Mouse (Mus musculus) heart, embryonic 11.5 days (tissue): ENCODE results near the gene Hcrtr1. TPM values are rescaled to one million over a fixed set of nuclear protein-coding genes. Genes with fewer than 3 reads are reported as not detected.

Experiments
- ATAC-seq: fragments of 200-750 bp; cut with Nextera tagmentation; replicated peaks from 2 replicates; pipeline ENCODE4 v1.8.0; 2017; ENCODE audit warnings: moderate library complexity; ENCODE audit not compliant: insufficient number of reproducible peaks, low FRiP score, low TSS enrichment
- H3K27ac ChIP-seq: fragments of 300-500 bp; sonication (generic); 2 replicates; pipeline ENCODE4 v1.5.1; 2014; ENCODE audit warnings: mild to moderate bottlenecking, low read depth, low read length
- H3K27me3 ChIP-seq: fragments of 300-500 bp; sonication (generic); 2 replicates; pipeline ENCODE4 v1.6.1; 2014; ENCODE audit warnings: mild to moderate bottlenecking, low read length, mixed read lengths; ENCODE audit not compliant: control insufficient read depth, insufficient read depth
- H3K36me3 ChIP-seq: fragments of 300-500 bp; sonication (generic); 2 replicates; pipeline ENCODE4 v1.6.1; 2014; ENCODE audit warnings: mild to moderate bottlenecking, low read length, moderate library complexity, mixed read lengths; ENCODE audit not compliant: control insufficient read depth, insufficient read depth
- H3K4me1 ChIP-seq: fragments of 300-500 bp; sonication (generic); 2 replicates; pipeline ENCODE4 v1.6.1; 2014; ENCODE audit warnings: low read length; ENCODE audit not compliant: control insufficient read depth, insufficient read depth
- H3K4me2 ChIP-seq: fragments of 300-500 bp; sonication (generic); 2 replicates; pipeline ENCODE4 v1.6.1; 2014; ENCODE audit warnings: mild to moderate bottlenecking, moderate library complexity
- H3K4me3 ChIP-seq: fragments of 300-500 bp; sonication (generic); 2 replicates; pipeline ENCODE4 v1.5.1; 2014; ENCODE audit warnings: low read depth, low read length
- H3K9ac ChIP-seq: fragments of 300-500 bp; sonication (generic); 2 replicates; pipeline ENCODE4 v1.6.1; 2014; ENCODE audit warnings: mild to moderate bottlenecking, low read depth, low read length, moderate library complexity
- H3K9me3 ChIP-seq: fragments of 300-500 bp; sonication (generic); replicated peaks from 2 replicates; pipeline ENCODE4 v1.6.1; 2016; ENCODE audit warnings: low read length; ENCODE audit not compliant: control insufficient read depth
- WGBS: fragments of 180-500 bp; shearing (Covaris S2); extraction: QIAGEN DNeasy Blood & Tissue Kit; methylation state at CpG from one replicate; pipeline ENCODE4 v1.1.7; 2014; ENCODE audit not compliant: insufficient replicate concordance; 5-methylcytosine and 5-hydroxymethylcytosine counted together
- polyA plus RNA-seq: library from polyadenylated mRNA; unstranded; fragments of >200 nt; fragmentation: Nextera tagmentation; extraction: Ambion mirVana; gene quantifications from 2 replicates; pipeline ENCODE4 v1.2.1, GENCODE M21; 2014

The Hcrtr1 gene
- polyA plus RNA-seq, 1 experiment from 2014 or later = 0.07 TPM

DNA sequence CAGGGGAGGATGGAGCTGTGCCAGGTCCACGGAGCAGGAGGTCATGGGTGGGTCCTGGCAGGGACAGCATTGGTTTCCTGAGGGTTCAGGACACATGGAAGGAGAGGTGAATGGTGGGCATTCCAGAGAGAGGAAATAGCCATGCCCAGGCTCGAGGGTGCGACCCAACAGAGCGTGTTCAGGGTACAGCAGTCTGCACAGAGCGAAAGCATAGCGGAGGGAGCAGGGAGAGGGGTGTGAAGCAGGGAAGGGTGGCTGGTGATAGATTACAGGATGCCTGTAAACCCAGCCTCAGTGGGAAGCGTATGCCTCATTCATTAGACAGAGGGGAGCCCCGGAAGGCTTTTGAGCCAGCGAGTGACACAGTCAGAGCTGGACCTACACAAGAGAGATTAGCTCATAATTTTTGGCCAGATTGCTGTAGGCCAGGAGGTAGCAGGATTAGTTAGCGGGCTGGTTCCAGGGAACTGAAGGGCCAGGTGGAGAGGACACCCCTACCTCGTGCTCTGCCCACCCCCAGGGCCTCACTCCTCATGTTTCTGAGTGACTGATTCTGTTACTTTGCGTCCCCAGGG, 53.8 kb downstream of the Hcrtr1 start:
- Histone ChIP-seq H3K4me3 (no peak overlapping the region), H3K9ac (no peak overlapping the region), H3K4me2 (no peak overlapping the region), H3K27me3 (peaks cover 44% of the 10 kb centered on the region), H3K27ac (no peak overlapping the region), H3K9me3 (no peaks in the 10 kb centered on the region), H3K4me1 (peaks cover 8% of the 10 kb centered on the region), H3K36me3 (no peaks in the 10 kb centered on the region)
- 67% methylated on average over 12 of the region's 12 CpGs for WGBS
- no peak for ATAC-seq

DNA sequence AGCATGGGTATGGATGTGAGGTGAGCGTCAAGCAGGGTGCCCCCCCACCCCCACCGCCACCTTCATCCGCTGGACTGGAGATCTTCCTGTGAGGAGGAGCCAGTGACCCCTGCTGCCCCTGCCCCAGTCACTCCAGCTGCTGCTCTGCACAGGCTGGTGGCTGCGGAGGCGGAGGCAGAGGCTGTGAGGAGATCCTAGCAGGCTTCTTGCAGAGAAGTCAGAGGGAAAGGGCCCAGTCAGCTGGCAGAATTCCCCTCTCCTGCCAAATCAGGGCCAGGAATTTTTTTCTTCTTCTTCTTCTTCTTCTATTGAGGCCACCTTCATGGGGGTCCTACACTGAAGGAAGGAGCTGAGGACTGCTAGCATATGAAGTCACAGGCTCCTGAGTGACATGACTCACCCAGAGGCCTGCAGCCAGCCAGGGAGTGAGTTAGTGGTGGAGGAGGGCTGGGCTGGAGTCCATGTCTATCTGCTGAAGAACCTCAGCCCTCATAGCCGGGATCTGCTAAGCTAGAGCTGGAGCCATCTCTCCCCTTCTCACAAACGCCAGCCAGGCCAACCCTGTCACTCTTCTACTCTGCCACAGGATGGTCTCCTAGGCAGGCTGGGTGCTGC, 54.7 kb downstream of the Hcrtr1 start:
- H3K27me3 ChIP-seq = peaks cover 44% of the 10 kb centered on the region
- no peak overlapping the region for H3K4me3 ChIP-seq
- H3K9ac ChIP-seq = no peak overlapping the region
- H3K9me3 ChIP-seq = no peaks in the 10 kb centered on the region
- peaks cover 8% of the 10 kb centered on the region for H3K4me1 ChIP-seq
- no peak overlapping the region for H3K4me2 ChIP-seq
- H3K36me3 ChIP-seq = no peaks in the 10 kb centered on the region
- ATAC-seq = no peak
- 51% methylated on average over 7 of the region's 7 CpGs for WGBS
- no peak overlapping the region for H3K27ac ChIP-seq

DNA sequence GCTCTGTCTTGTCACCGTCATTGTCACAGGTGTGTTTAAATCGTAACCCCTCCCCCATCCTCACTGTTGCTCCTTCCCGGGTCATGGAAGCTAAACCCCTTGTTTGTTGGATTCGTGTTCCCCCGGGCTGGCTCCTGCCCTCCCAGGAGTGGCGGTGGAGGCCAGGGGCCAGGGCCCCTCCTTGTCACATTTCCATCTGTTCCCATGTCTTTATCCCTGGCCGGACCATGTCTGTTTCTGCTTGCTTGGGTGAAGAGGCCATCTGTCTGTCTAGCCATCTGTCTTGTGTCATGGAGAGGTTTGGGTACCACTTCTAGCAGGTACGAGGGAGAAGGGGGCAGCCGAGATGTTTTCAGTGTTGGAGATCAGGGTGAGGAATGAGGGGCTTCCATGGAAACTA, 56.9 kb downstream of the Hcrtr1 start:
- no peak overlapping the region for H3K27ac ChIP-seq
- H3K9me3 ChIP-seq = no peaks in the 10 kb centered on the region
- no peak overlapping the region for H3K4me2 ChIP-seq
- H3K9ac ChIP-seq = no peak overlapping the region
- no peak for ATAC-seq
- no peaks in the 10 kb centered on the region for H3K36me3 ChIP-seq
- WGBS = 48% methylated on average over 9 of the region's 9 CpGs
- H3K27me3 ChIP-seq = peaks cover 47% of the 10 kb centered on the region
- H3K4me1 ChIP-seq = peaks cover 8% of the 10 kb centered on the region
- no peak overlapping the region for H3K4me3 ChIP-seq

DNA sequence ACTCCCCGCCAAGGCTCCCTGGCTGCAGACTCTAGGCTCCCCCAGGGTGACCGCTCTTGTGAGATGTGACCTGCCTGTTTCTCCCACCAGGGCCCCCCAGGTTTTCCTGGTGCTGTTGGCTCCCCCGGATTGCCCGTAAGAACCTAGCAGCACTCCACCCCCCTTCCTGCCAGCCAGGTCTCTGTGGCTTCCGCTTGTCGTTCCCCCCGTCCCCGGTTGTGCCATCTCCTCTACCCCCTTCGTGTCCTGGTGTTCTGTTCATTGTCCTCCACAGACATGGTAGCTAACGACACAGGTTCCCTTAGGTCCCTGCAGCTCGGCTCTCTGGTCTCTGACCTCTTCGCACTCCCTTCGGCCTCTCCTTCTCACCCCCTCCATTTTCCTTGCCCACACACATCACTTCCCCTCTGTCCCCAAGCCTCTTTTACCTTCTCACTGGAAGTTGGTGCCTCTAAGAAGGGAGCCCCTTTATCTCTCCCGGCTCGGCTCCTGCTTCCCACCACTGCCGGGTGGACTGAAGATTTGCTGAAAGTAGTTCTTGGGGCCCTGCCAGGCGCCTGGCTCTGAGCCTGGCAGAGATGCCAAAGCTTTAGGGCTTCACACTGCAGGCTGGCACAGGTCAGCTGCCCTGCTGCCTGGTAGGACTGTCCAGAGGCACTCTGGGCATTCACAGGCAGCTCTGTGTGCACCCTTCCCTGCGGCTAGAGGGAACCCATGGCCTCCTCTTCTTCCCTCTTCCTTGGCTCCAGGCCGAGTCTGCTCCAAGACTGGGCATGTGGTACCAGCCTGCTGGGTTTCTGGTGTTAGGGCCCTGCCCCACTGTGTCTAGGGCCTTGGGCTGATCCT, 57.6 kb downstream of the Hcrtr1 start:
- H3K9me3 ChIP-seq = no peaks in the 10 kb centered on the region
- no peak overlapping the region for H3K9ac ChIP-seq
- WGBS = 63% methylated on average over 19 of the region's 19 CpGs
- H3K27ac ChIP-seq = no peak overlapping the region
- no peak overlapping the region for H3K4me2 ChIP-seq
- no peaks in the 10 kb centered on the region for H3K36me3 ChIP-seq
- no peak for ATAC-seq
- peaks cover 54% of the 10 kb centered on the region for H3K27me3 ChIP-seq
- H3K4me1 ChIP-seq = peaks cover 8% of the 10 kb centered on the region
- no peak overlapping the region for H3K4me3 ChIP-seq

Other genes starting within 250 kb of the Hcrtr1 start
- 0.34 and 0.38 TPM in 2 replicates for gene Spocd1, start 210.1 kb downstream of the Hcrtr1 start, polyA plus RNA-seq
- gene Adgrb2, start 154.5 kb downstream of the Hcrtr1 start, polyA plus RNA-seq = 2.5 TPM in 2 replicates
- gene Col16a1, start 91.5 kb downstream of the Hcrtr1 start, polyA plus RNA-seq = 15.4 and 15.9 TPM in 2 replicates
- 58.0 and 65.2 TPM in 2 replicates for gene Pef1, start 36.8 kb downstream of the Hcrtr1 start, polyA plus RNA-seq
- 31.0 and 33.9 TPM in 2 replicates for gene Tinagl1, start 35.8 kb upstream of the Hcrtr1 start, polyA plus RNA-seq
- not detected in 2 replicates for gene Gm853, start 83.0 kb upstream of the Hcrtr1 start, polyA plus RNA-seq
- 10.8 and 11.6 TPM in 2 replicates for gene Serinc2, start 139.8 kb upstream of the Hcrtr1 start, polyA plus RNA-seq
- 514 and 562 TPM in 2 replicates for gene Fabp3, start 169.2 kb upstream of the Hcrtr1 start, polyA plus RNA-seq
- gene Gm10570, start 169.3 kb upstream of the Hcrtr1 start, polyA plus RNA-seq = 0.82 TPM in 1 of 2 replicates, not detected in the other
- 50.9 and 56.5 TPM in 2 replicates for gene Zcchc17, start 220.6 kb upstream of the Hcrtr1 start, polyA plus RNA-seq
- gene Snrnp40, start 220.8 kb upstream of the Hcrtr1 start, polyA plus RNA-seq = 87.0 and 94.0 TPM in 2 replicates